Mouse (Mus musculus): Measurements from ENCODE around the gene Glul. TPM values are rescaled to one million over a fixed set of nuclear protein-coding genes. Genes with fewer than 3 reads are reported as not detected.

The Glul gene
- total and polyA plus RNA-seq, 2 experiments from 2014 or later = 81.8 to 256 TPM

- Histone ChIP-seq H3K4me1 (ENCODE audit: control insufficient read depth, insufficient read depth) (no peaks in the 10 kb centered on the region), H3K4me2 (ENCODE audit: low read depth, low read length) (no peak overlapping the region), H3K36me3 (replicated peaks; ENCODE audit: control insufficient read depth, insufficient read depth, low read length) (no peaks in the 10 kb centered on the region), H3K27me3 (ENCODE audit: control insufficient read depth, insufficient read depth, low read length) (no peaks in the 10 kb centered on the region), H3K4me3 (ENCODE audit: low read depth, low read length) (no peak overlapping the region), H3K27ac (ENCODE audit: low read depth) (no peak overlapping the region), H3K9ac (replicated peaks; ENCODE audit: low read depth, low read length) (no peak overlapping the region), H3K9me3 (replicated peaks; ENCODE audit: control insufficient read depth, low read length) (no peaks in the 10 kb centered on the region)
- ATAC-seq (ENCODE audit: insufficient read depth, low read depth) = no peak
- TF ChIP-seq EP300 (IDR thresholded peaks at IDR 0.05; ENCODE audit: low read depth) = no peak
- no peak for TF ChIP-seq CTCF (IDR thresholded peaks at IDR 0.05; ENCODE audit: low read depth)
- DNase-seq (ENCODE audit: low spot score) = no peak
- 31% methylated on average over 17 of the region's 17 CpGs for WGBS
Measured at GRCm38 (mm10) chr1:153886024-153886633, 13.6 kb upstream of the Glul start.

- TF ChIP-seq EP300 (IDR thresholded peaks at IDR 0.05; ENCODE audit: low read depth) (no peak), CTCF (IDR thresholded peaks at IDR 0.05; ENCODE audit: low read depth) (no peak)
- Histone ChIP-seq H3K36me3 (replicated peaks; ENCODE audit: control insufficient read depth, insufficient read depth, low read length) (no peaks in the 10 kb centered on the region), H3K9ac (replicated peaks; ENCODE audit: low read depth, low read length) (no peak overlapping the region), H3K4me2 (ENCODE audit: low read depth, low read length) (no peak overlapping the region), H3K27ac (ENCODE audit: low read depth) (no peak overlapping the region), H3K4me3 (ENCODE audit: low read depth, low read length) (no peak overlapping the region), H3K27me3 (ENCODE audit: control insufficient read depth, insufficient read depth, low read length) (0 out of 2 replicates have a peak, but pooled peaks cover 4% of the 10 kb centered on the region), H3K9me3 (replicated peaks; ENCODE audit: control insufficient read depth, low read length) (no peaks in the 10 kb centered on the region), H3K4me1 (ENCODE audit: control insufficient read depth, insufficient read depth) (no peaks in the 10 kb centered on the region)
- 92% methylated on average over 10 of the region's 10 CpGs for WGBS
- no peak for ATAC-seq (ENCODE audit: insufficient read depth, low read depth)
- no peak for DNase-seq (ENCODE audit: low spot score)
Measured at GRCm38 (mm10) chr1:153890121-153890520, 9.6 kb upstream of the Glul start.

GRCm38 (mm10) chr1:153891442-153891841 is 8.3 kb upstream of the Glul start, which contains the start of gene Teddm1a:
Gene Teddm1a (plus strand): TSS chr1:153891742.
- Histone ChIP-seq H3K27me3 (ENCODE audit: control insufficient read depth, insufficient read depth, low read length) (0 out of 2 replicates have a peak, but pooled peaks cover 4% of the 10 kb centered on the region), H3K36me3 (replicated peaks; ENCODE audit: control insufficient read depth, insufficient read depth, low read length) (no peaks in the 10 kb centered on the region), H3K9me3 (replicated peaks; ENCODE audit: control insufficient read depth, low read length) (no peaks in the 10 kb centered on the region), H3K4me3 (ENCODE audit: low read depth, low read length) (no peak within 1 kb of the TSS), H3K27ac (ENCODE audit: low read depth) (no peak within 1 kb of the TSS), H3K4me2 (ENCODE audit: low read depth, low read length) (no peak within 1 kb of the TSS), H3K4me1 (ENCODE audit: control insufficient read depth, insufficient read depth) (no peaks in the 10 kb centered on the region), H3K9ac (replicated peaks; ENCODE audit: low read depth, low read length) (no peak within 1 kb of the TSS)
- DNase-seq (ENCODE audit: low spot score) (no peak), ATAC-seq (ENCODE audit: insufficient read depth, low read depth) (no peak)
- TF ChIP-seq CTCF (IDR thresholded peaks at IDR 0.05; ENCODE audit: low read depth) = no peak
- no peak for TF ChIP-seq EP300 (IDR thresholded peaks at IDR 0.05; ENCODE audit: low read depth)
- WGBS = 42% methylated on average over 4 of the region's 4 CpGs

GRCm38 (mm10) chr1:153893746-153894145 is 6.0 kb upstream of the Glul start:
- 45% methylated on average over 2 of the region's 2 CpGs for WGBS
- H3K9ac ChIP-seq (replicated peaks; ENCODE audit: low read depth, low read length) = no peak overlapping the region
- H3K4me3 ChIP-seq (ENCODE audit: low read depth, low read length) = no peak overlapping the region
- no peak for ATAC-seq (ENCODE audit: insufficient read depth, low read depth)
- DNase-seq (ENCODE audit: low spot score) = no peak
- no peaks in the 10 kb centered on the region for H3K9me3 ChIP-seq (replicated peaks; ENCODE audit: control insufficient read depth, low read length)
- no peaks in the 10 kb centered on the region for H3K36me3 ChIP-seq (replicated peaks; ENCODE audit: control insufficient read depth, insufficient read depth, low read length)
- 0 out of 2 replicates have a peak, but pooled peaks cover 4% of the 10 kb centered on the region for H3K27me3 ChIP-seq (ENCODE audit: control insufficient read depth, insufficient read depth, low read length)
- no peak overlapping the region for H3K4me2 ChIP-seq (ENCODE audit: low read depth, low read length)
- TF ChIP-seq CTCF (IDR thresholded peaks at IDR 0.05; ENCODE audit: low read depth) (no peak), EP300 (IDR thresholded peaks at IDR 0.05; ENCODE audit: low read depth) (no peak)
- no peak overlapping the region for H3K27ac ChIP-seq (ENCODE audit: low read depth)
- no peaks in the 10 kb centered on the region for H3K4me1 ChIP-seq (ENCODE audit: control insufficient read depth, insufficient read depth)

- H3K4me3 ChIP-seq (ENCODE audit: low read depth, low read length) = no peak overlapping the region
- no peak for TF ChIP-seq CTCF (IDR thresholded peaks at IDR 0.05; ENCODE audit: low read depth)
- peak; percentile 29; the same call in 1 of the 2 replicates for TF ChIP-seq EP300 (IDR thresholded peaks at IDR 0.05; ENCODE audit: low read depth)
- H3K27me3 ChIP-seq (ENCODE audit: control insufficient read depth, insufficient read depth, low read length) = 0 out of 2 replicates have a peak, but pooled peaks cover 4% of the 10 kb centered on the region
- H3K36me3 ChIP-seq (replicated peaks; ENCODE audit: control insufficient read depth, insufficient read depth, low read length) = no peaks in the 10 kb centered on the region
- H3K4me2 ChIP-seq (ENCODE audit: low read depth, low read length) = no peak overlapping the region
- H3K9ac ChIP-seq (replicated peaks; ENCODE audit: low read depth, low read length) = no peak overlapping the region
- H3K4me1 ChIP-seq (ENCODE audit: control insufficient read depth, insufficient read depth) = no peaks in the 10 kb centered on the region
- H3K27ac ChIP-seq (ENCODE audit: low read depth) = no peak overlapping the region
- H3K9me3 ChIP-seq (replicated peaks; ENCODE audit: control insufficient read depth, low read length) = no peaks in the 10 kb centered on the region
- ATAC-seq (ENCODE audit: insufficient read depth, low read depth) = no peak
- WGBS = 40% methylated on average over 8 of the region's 8 CpGs
- DNase-seq (ENCODE audit: low spot score) = peak; percentile 19
Measured at GRCm38 (mm10) chr1:153894201-153894893, 5.4 kb upstream of the Glul start.
